Mouse (Mus musculus) MN1 (cell line): ENCODE results near the gene Dync1li1.
A peak's percentile ranks its signal among the peaks of the same experiment; 100 is the strongest.

Experiments
- DNase-seq: peaks from one replicate; pipeline ENCODE4 v3.0.0-alpha.2; 2016; ENCODE audit warnings: low spot score

Gene Dync1li1

GRCm38 (mm10) chr9:114729911-114730805 is 41.6 kb downstream of the Dync1li1 start:
- peak; percentile 40 for DNase-seq

- peak; percentile 95 for DNase-seq
Measured at GRCm38 (mm10) chr9:114731011-114731755, 42.6 kb downstream of the Dync1li1 start, which contains the start of gene Cmtm6. TSS of gene Cmtm6 (plus strand) at chr9:114731116.

- DNase-seq: no peak
Measured at GRCm38 (mm10) chr9:114731871-114732682, 43.5 kb downstream of the Dync1li1 start.

GRCm38 (mm10) chr9:114733238-114733637 is 44.6 kb downstream of the Dync1li1 start:
- DNase-seq: no peak

- DNase-seq: no peak
Measured at GRCm38 (mm10) chr9:114736442-114736841, 47.9 kb downstream of the Dync1li1 start.

- DNase-seq: no peak
Measured at GRCm38 (mm10) chr9:114740336-114740735, 51.7 kb downstream of the Dync1li1 start.

- no peak for DNase-seq
Measured at GRCm38 (mm10) chr9:114742731-114743130, 54.1 kb downstream of the Dync1li1 start.

- DNase-seq: no peak
Measured at GRCm38 (mm10) chr9:114745163-114745562, 56.6 kb downstream of the Dync1li1 start.

- DNase-seq: no peak
Measured at GRCm38 (mm10) chr9:114745654-114746053, 57.1 kb downstream of the Dync1li1 start.

- DNase-seq: no peak
Measured at GRCm38 (mm10) chr9:114747012-114747411, 58.4 kb downstream of the Dync1li1 start.

- DNase-seq: no peak
Measured at GRCm38 (mm10) chr9:114747466-114747865, 58.9 kb downstream of the Dync1li1 start.

GRCm38 (mm10) chr9:114751582-114751981 is 63.0 kb downstream of the Dync1li1 start:
- DNase-seq: no peak

- DNase-seq: no peak
Measured at GRCm38 (mm10) chr9:114752311-114752710, 63.7 kb downstream of the Dync1li1 start.

GRCm38 (mm10) chr9:114752863-114753484 is 64.4 kb downstream of the Dync1li1 start:
- DNase-seq: peak; percentile 95

- DNase-seq: no peak
Measured at GRCm38 (mm10) chr9:114758272-114758671, 69.7 kb downstream of the Dync1li1 start.

GRCm38 (mm10) chr9:114758801-114759200 is 70.2 kb downstream of the Dync1li1 start:
- DNase-seq: no peak

- no peak for DNase-seq
Measured at GRCm38 (mm10) chr9:114759886-114760285, 71.3 kb downstream of the Dync1li1 start.

GRCm38 (mm10) chr9:114760353-114760752 is 71.8 kb downstream of the Dync1li1 start:
- DNase-seq: no peak

GRCm38 (mm10) chr9:114761848-114762247 is 73.3 kb downstream of the Dync1li1 start:
- no peak for DNase-seq

GRCm38 (mm10) chr9:114763341-114763740 is 74.8 kb downstream of the Dync1li1 start:
- no peak for DNase-seq

GRCm38 (mm10) chr9:114767030-114767429 is 78.4 kb downstream of the Dync1li1 start:
- DNase-seq: peak; percentile 70

- DNase-seq: no peak
Measured at GRCm38 (mm10) chr9:114767507-114767906, 78.9 kb downstream of the Dync1li1 start.
